Mouse (Mus musculus): ENCODE results near the gene Taf1d. TPM values are rescaled to one million over a fixed set of nuclear protein-coding genes. Genes with fewer than 3 reads are reported as not detected.
A peak's percentile ranks its signal among the peaks of the same experiment; 100 is the strongest.
"Not testable (repeated sequence)": the region's sequence is repeated elsewhere in the genome, so short reads cannot be mapped to it uniquely, and the experiment has no call there.

The Taf1d gene
- polyA plus RNA-seq, 1 experiment, result not detected

GRCm38 (mm10) chr9:15301399-15301798 is 4.6 kb upstream of the Taf1d start:
- WGBS, result 34% methylated on average over 6 of the region's 6 CpGs
- TF ChIP-seq CTCF (IDR thresholded peaks at IDR 0.05; ENCODE audit: insufficient read depth, low read depth, low read length), result no peak
- TF ChIP-seq POLR2A (IDR thresholded peaks at IDR 0.05; ENCODE audit: insufficient read depth, low read depth, low read length), result no peak
- H3K4me3 ChIP-seq (ENCODE audit: insufficient read depth, low read depth, low read length), result no peak overlapping the region
- H3K4me1 ChIP-seq (ENCODE audit: control insufficient read depth, insufficient read depth, low read length), result peaks cover 6% of the 10 kb centered on the region
- peak overlapping the region; percentile 17; the same call in 1 of the 2 replicates for H3K27ac ChIP-seq (ENCODE audit: insufficient read depth, low read depth, low read length)

- WGBS, result 77% methylated on average over 6 of the region's 6 CpGs
- H3K4me3 ChIP-seq (ENCODE audit: insufficient read depth, low read depth, low read length); H3K27ac ChIP-seq (ENCODE audit: insufficient read depth, low read depth, low read length); H3K4me1 ChIP-seq (ENCODE audit: control insufficient read depth, insufficient read depth, low read length): not testable (repeated sequence)
Observed at GRCm38 (mm10) chr9:15302006-15302405, 4.0 kb upstream of the Taf1d start.

- Histone ChIP-seq H3K27ac (ENCODE audit: insufficient read depth, low read depth, low read length) (no peak overlapping the region), H3K4me3 (ENCODE audit: insufficient read depth, low read depth, low read length) (no peak overlapping the region), H3K4me1 (ENCODE audit: control insufficient read depth, insufficient read depth, low read length) (peaks cover 6% of the 10 kb centered on the region)
- WGBS, result 73% methylated on average over 2 of the region's 2 CpGs
- TF ChIP-seq CTCF (IDR thresholded peaks at IDR 0.05; ENCODE audit: insufficient read depth, low read depth, low read length), result no peak
- no peak for TF ChIP-seq POLR2A (IDR thresholded peaks at IDR 0.05; ENCODE audit: insufficient read depth, low read depth, low read length)
Observed at GRCm38 (mm10) chr9:15302881-15303280, 3.1 kb upstream of the Taf1d start.

GRCm38 (mm10) chr9:15306398-15307119 is 545 bp downstream of the Taf1d start, which contains the start of gene 4931406C07Rik:
Gene 4931406C07Rik (minus strand): TSS chr9:15306448.
- no peak within 1 kb of the TSS for H3K27ac ChIP-seq (ENCODE audit: insufficient read depth, low read depth, low read length)
- under 1% methylated on average over 35 of the region's 35 CpGs for WGBS
- peaks cover 2% of the 10 kb centered on the region for H3K4me1 ChIP-seq (ENCODE audit: control insufficient read depth, insufficient read depth, low read length)
- H3K4me3 ChIP-seq (ENCODE audit: insufficient read depth, low read depth, low read length), result peak within 1 kb of the TSS; percentile 55
- no peak for TF ChIP-seq POLR2A (IDR thresholded peaks at IDR 0.05; ENCODE audit: insufficient read depth, low read depth, low read length)
- no peak for TF ChIP-seq CTCF (IDR thresholded peaks at IDR 0.05; ENCODE audit: insufficient read depth, low read depth, low read length)

- Histone ChIP-seq H3K4me3 (ENCODE audit: insufficient read depth, low read depth, low read length) (peak overlapping the region; percentile 35), H3K4me1 (ENCODE audit: control insufficient read depth, insufficient read depth, low read length) (peaks cover 2% of the 10 kb centered on the region), H3K27ac (ENCODE audit: insufficient read depth, low read depth, low read length) (no peak overlapping the region)
- 7% methylated on average over 6 of the region's 6 CpGs for WGBS
- TF ChIP-seq CTCF (IDR thresholded peaks at IDR 0.05; ENCODE audit: insufficient read depth, low read depth, low read length) (no peak), POLR2A (IDR thresholded peaks at IDR 0.05; ENCODE audit: insufficient read depth, low read depth, low read length) (no peak)
Observed at GRCm38 (mm10) chr9:15307257-15307656, 1.2 kb downstream of the Taf1d start.

- 55% methylated on average over 2 of the region's 2 CpGs for WGBS
- TF ChIP-seq CTCF (IDR thresholded peaks at IDR 0.05; ENCODE audit: insufficient read depth, low read depth, low read length) (no peak), POLR2A (IDR thresholded peaks at IDR 0.05; ENCODE audit: insufficient read depth, low read depth, low read length) (no peak)
- no peak overlapping the region for H3K4me3 ChIP-seq (ENCODE audit: insufficient read depth, low read depth, low read length)
- H3K27ac ChIP-seq (ENCODE audit: insufficient read depth, low read depth, low read length), result no peak overlapping the region
- peaks cover 2% of the 10 kb centered on the region for H3K4me1 ChIP-seq (ENCODE audit: control insufficient read depth, insufficient read depth, low read length)
Observed at GRCm38 (mm10) chr9:15308254-15308653, 2.2 kb downstream of the Taf1d start.

GRCm38 (mm10) chr9:15309425-15309824 is 3.4 kb downstream of the Taf1d start:
- Histone ChIP-seq H3K27ac (ENCODE audit: insufficient read depth, low read depth, low read length) (no peak overlapping the region), H3K4me1 (ENCODE audit: control insufficient read depth, insufficient read depth, low read length) (peaks cover 2% of the 10 kb centered on the region), H3K4me3 (ENCODE audit: insufficient read depth, low read depth, low read length) (no peak overlapping the region)
- TF ChIP-seq POLR2A (IDR thresholded peaks at IDR 0.05; ENCODE audit: insufficient read depth, low read depth, low read length) (no peak), CTCF (IDR thresholded peaks at IDR 0.05; ENCODE audit: insufficient read depth, low read depth, low read length) (no peak)
- WGBS, result 62% methylated on average over 4 of the region's 4 CpGs

GRCm38 (mm10) chr9:15310179-15310578 is 4.2 kb downstream of the Taf1d start:
- no peak overlapping the region for H3K4me3 ChIP-seq (ENCODE audit: insufficient read depth, low read depth, low read length)
- H3K27ac ChIP-seq (ENCODE audit: insufficient read depth, low read depth, low read length), result no peak overlapping the region
- TF ChIP-seq POLR2A (IDR thresholded peaks at IDR 0.05; ENCODE audit: insufficient read depth, low read depth, low read length) (no peak), CTCF (IDR thresholded peaks at IDR 0.05; ENCODE audit: insufficient read depth, low read depth, low read length) (no peak)
- 96% methylated on average over 1 of the region's 1 CpGs for WGBS
- peaks cover 2% of the 10 kb centered on the region for H3K4me1 ChIP-seq (ENCODE audit: control insufficient read depth, insufficient read depth, low read length)

- H3K4me3 ChIP-seq (ENCODE audit: insufficient read depth, low read depth, low read length), result no peak overlapping the region
- TF ChIP-seq POLR2A (IDR thresholded peaks at IDR 0.05; ENCODE audit: insufficient read depth, low read depth, low read length) (no peak), CTCF (IDR thresholded peaks at IDR 0.05; ENCODE audit: insufficient read depth, low read depth, low read length) (no peak)
- H3K27ac ChIP-seq (ENCODE audit: insufficient read depth, low read depth, low read length), result no peak overlapping the region
- no peaks in the 10 kb centered on the region for H3K4me1 ChIP-seq (ENCODE audit: control insufficient read depth, insufficient read depth, low read length)
- WGBS, result 91% methylated on average over 2 of the region's 2 CpGs
Observed at GRCm38 (mm10) chr9:15312054-15312735, 6.2 kb downstream of the Taf1d start.
